Mouse (Mus musculus) gastrocnemius, adult 2 months (tissue): Measurements from ENCODE around the gene Tlk1. TPM values are rescaled to one million over a fixed set of nuclear protein-coding genes. Genes with fewer than 3 reads are reported as not detected.

Experiments
- DNase-seq: peaks from one replicate; pipeline ENCODE4 v3.0.0; 2022
- H3K27ac ChIP-seq: fragments of 200-600 bp; 2 replicates; pipeline ENCODE4 v1.8.1; 2022; ENCODE audit warnings: mild to moderate bottlenecking
- H3K4me3 ChIP-seq: fragments of 200-600 bp; 2 replicates; pipeline ENCODE4 v1.8.1; 2022; ENCODE audit warnings: mild to moderate bottlenecking, moderate library complexity
- CTCF ChIP-seq: fragments of 200-600 bp; IDR thresholded peaks from 2 replicates; pipeline ENCODE4 v1.8.1; 2022; ENCODE audit warnings: antibody characterized with exemption, mild to moderate bottlenecking, moderate library complexity
- intact Hi-C: fragments of 180-260 bp; cut with DNase I; formaldehyde crosslinking; loops from one replicate; pipeline ENCODE4 v1.15.1; 2025
- total RNA-seq, 2 experiments: library from RNA; stranded (reverse); gene quantifications; 2 replicates each; pipeline ENCODE4 v1.2.3; 2021

Gene Tlk1
- total RNA-seq, 2 experiments from 2014 or later, result 39.1 to 46.5 TPM

DNA sequence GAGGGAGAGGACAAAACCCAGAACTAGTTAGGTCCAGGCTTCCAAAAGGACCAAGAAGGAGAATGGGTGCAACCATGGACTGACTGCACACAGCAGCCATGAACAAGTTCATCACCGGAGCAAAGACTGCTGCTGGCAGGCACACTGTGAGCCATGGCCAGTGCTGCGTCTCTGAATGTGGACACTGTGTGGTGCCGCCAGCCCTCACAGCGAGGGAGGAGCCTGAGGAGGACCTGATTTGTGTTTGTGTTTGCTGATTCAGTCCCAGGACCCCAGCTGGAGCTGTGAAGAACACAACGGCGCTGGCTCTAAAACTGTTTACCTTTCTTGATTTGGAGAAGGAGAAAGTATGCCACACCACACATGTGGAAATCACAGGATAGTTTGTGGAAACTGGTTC lies 22.9 kb downstream of the Tlk1 start:
- peak overlapping the region; percentile 32; the same call in 1 of the 2 replicates for H3K27ac ChIP-seq
- intact Hi-C loops, result no loop called here
- H3K4me3 ChIP-seq, result no peak overlapping the region
- peak; percentile 57 for DNase-seq
- no peak for TF ChIP-seq CTCF

DNA sequence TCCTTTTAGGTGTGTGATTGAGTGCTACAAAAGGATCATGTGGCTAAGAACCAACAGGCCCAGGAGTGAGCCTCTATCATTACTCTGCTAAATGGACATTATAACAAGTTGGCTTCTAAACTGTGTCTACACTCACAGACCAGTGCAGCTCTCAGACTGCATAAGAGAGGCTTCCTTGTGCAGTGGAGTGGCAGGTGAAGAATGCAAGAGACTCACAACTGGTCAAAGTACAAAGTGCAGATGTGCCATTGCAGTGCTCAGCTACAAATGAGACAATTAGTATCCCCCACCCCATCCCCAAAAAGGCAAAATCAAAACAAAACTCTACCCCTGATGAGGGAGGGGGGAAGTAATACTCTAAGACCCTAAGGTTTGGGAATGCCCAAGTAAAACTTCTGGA lies 24.0 kb downstream of the Tlk1 start:
- no peak overlapping the region for H3K27ac ChIP-seq
- no peak for TF ChIP-seq CTCF
- no peak overlapping the region for H3K4me3 ChIP-seq
- DNase-seq, result no peak
- intact Hi-C loops, result no loop called here

DNA sequence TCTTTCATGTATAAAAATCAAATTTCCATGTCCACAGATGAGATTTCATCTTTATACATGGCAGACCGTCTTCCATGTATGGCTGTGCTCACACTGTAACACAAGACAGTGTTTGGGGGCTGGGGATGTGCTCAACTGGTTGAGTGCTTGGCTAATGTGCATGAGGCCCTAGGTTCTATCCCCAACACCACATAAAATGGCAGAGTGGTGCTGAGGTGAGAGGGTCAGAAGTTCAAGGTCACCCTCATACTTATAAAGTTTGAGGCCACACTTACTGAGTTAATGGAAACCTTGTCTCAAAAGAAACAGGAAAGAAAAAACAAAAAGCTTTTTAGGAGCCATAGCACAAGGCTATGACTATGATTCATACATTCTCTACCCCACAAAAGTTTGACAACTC lies 25.1 kb downstream of the Tlk1 start:
- DNase-seq, result no peak
- H3K27ac ChIP-seq, result no peak overlapping the region
- H3K4me3 ChIP-seq, result no peak overlapping the region
- no peak for TF ChIP-seq CTCF
- intact Hi-C loops, result no loop called here

DNA sequence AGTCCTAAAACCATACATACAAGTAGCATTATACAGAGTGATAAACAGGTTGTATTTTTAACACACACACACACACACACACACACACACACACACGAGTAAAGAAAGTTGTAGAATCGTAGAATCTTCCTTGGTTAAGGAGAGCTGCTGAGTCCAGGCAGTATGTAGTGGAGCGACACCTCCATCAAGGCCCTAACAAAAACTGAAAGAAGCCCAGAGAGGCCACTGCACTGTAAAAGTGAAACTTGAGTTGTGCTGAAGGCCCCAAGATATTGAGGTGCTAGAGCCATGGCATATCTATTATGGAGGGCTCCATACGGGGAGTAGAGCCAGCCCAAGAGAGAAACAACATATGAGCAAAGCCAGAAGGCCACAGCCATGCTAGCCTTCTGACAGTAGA lies 32.3 kb downstream of the Tlk1 start:
- no peak for TF ChIP-seq CTCF
- DNase-seq, result no peak
- no peak overlapping the region for H3K4me3 ChIP-seq
- intact Hi-C loops, result no loop called here
- H3K27ac ChIP-seq, result no peak overlapping the region

DNA sequence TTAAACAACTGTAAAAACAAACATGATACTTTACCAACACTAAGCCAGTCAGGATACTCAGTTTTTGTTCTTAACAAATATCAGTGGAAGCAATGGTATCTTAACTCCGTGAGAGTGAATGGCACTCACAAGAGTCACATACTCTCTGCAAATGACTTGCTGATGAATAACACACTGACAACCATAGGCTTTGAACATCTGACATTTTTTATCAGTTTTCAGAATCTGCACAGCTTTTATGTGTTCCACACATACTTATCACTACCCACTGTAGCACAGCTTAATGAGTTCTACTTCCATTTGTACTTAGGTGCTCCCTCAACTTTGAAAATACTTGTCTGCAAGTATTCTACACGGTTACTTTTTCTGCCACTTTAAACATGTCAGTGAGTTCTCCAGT lies 35.3 kb downstream of the Tlk1 start:
- intact Hi-C loops, result no loop called here
- no peak overlapping the region for H3K4me3 ChIP-seq
- no peak overlapping the region for H3K27ac ChIP-seq
- TF ChIP-seq CTCF, result no peak
- DNase-seq, result no peak

DNA sequence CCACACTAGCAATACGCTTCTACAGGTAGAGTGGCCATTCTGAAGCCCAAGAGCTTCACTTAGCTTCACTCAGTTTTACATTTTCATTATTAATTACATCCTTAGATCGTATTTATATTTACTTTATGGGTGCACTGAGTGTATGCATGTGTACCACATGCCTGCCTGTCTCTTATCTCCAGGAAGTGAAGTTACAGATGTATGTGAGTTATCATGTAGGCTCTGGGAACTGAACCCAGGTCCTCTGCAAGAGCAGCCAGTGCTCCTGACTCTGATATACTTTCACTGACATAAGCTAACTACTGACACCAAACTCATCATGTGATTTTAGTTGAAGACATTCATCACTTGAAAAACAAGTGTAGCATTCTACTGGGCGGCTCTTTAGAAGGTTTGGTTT lies 36.2 kb downstream of the Tlk1 start:
- no peak for DNase-seq
- Histone ChIP-seq H3K27ac (no peak overlapping the region), H3K4me3 (no peak overlapping the region)
- intact Hi-C loops, result no loop called here
- TF ChIP-seq CTCF, result no peak

DNA sequence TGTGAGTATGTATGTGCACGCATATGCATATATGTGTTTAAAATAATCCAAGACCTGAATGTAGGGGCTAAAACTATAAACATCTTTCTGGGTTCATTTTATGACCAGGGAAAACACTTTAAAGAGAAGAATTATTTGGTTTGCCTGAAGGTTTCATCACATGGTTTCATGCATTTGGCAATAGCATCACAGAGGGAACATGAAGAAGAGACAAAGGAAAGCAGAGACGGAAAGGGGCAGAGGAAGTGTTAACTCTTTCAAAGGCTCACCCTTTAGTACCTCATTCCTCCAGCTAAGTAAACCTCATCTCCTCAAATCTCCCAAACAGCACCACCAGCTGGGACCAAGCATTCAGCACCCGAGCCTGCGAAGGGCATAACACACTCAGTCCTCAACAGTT lies 41.1 kb downstream of the Tlk1 start:
- intact Hi-C loops, result no loop called here
- TF ChIP-seq CTCF, result no peak

DNA sequence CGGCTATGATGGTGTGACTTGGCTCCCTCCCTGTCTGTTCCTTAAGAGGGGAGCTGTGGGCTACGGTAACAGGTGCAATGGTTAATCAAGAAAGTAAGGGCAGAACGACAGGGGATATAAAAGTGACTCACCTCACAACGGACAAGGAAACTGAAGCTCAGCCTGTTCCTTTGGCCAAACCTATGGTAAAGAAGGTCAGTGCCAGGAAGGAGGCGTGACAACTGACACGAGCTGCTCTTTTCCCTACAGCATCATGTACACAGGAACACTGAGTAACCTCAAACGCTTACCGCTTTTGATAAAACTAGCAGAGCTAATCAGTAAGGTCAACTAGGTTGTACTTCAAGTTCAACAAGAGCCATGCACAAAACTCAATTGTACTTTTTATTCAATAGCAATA lies 42.0 kb downstream of the Tlk1 start:
- TF ChIP-seq CTCF, result no peak
- no peak overlapping the region for H3K4me3 ChIP-seq
- intact Hi-C loops, result no loop called here
- H3K27ac ChIP-seq, result no peak overlapping the region
- no peak for DNase-seq

More for the DNA sequence above, 41.1 kb downstream of the Tlk1 start:
- DNase-seq, result no peak
- H3K4me3 ChIP-seq, result no peak overlapping the region
- H3K27ac ChIP-seq, result no peak overlapping the region

DNA sequence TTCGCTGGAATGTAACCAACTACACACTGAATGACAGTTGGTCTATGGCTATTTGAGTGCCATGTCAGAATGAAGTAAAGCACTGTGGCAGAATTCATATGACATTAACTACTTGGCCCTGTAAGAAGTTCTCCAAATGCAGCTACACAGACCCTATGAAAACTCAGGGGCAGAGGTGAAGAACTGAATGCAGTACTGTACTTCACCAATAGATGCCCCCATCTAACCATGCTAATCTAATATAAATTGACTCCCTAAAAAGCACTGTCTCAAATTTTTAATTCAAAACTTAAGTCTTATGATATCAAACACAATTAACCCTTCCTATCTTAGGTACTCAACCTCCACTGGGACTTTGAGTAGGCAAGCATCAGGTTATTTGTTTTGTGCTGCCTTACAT lies 45.9 kb downstream of the Tlk1 start:
- no peak overlapping the region for H3K27ac ChIP-seq
- intact Hi-C loops, result loop anchor here (2.0 kb wide), 2 partner anchors 45 to 261 kb away; partner anchors contain the start of gene Tlk1
- DNase-seq, result no peak
- no peak overlapping the region for H3K4me3 ChIP-seq
- peak; percentile 90 for TF ChIP-seq CTCF

DNA sequence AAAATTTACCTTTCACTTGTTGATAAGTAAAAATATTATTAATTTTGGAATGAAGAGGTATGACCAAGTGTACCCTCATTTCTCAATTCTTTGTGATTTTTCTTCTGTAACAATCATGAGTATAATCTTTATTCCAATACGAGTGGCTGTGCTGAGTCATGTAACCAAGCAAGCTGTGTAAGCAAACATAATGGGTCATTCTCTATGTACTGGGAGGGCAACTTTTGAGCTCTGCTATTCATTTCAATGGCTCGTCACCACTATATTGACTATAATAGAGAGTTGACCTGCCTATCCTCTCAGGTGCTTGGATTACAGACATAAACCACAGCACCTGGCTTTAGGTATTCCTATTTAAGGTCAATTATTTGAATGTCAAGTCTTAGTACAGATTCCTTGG lies 48.8 kb downstream of the Tlk1 start:
- intact Hi-C loops, result no loop called here
- H3K27ac ChIP-seq, result no peak overlapping the region
- DNase-seq, result no peak
- no peak for TF ChIP-seq CTCF
- no peak overlapping the region for H3K4me3 ChIP-seq

DNA sequence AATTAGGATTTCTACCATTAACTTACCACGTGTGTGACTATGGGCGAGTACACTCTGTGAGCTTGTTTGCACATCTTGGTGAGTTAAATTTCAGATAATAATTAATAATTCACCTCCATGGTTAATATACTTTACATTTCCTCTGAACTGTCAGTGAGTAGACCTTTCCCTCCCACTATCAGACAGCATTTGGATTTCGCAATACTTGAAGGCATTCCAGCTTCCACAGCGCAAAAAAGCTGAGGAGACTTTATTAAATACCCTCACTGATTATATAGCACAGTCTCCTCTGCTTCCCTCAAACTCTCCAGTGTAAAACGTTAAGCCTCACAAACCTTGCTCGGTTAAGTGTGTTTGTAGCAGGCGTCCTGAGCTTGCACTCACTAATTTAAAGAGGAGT lies 60.8 kb downstream of the Tlk1 start:
- peak; percentile 31 for DNase-seq
- no peak for TF ChIP-seq CTCF
- Histone ChIP-seq H3K27ac (no peak overlapping the region; the same call in 1 of the 2 replicates), H3K4me3 (no peak overlapping the region)
- intact Hi-C loops, result no loop called here

DNA sequence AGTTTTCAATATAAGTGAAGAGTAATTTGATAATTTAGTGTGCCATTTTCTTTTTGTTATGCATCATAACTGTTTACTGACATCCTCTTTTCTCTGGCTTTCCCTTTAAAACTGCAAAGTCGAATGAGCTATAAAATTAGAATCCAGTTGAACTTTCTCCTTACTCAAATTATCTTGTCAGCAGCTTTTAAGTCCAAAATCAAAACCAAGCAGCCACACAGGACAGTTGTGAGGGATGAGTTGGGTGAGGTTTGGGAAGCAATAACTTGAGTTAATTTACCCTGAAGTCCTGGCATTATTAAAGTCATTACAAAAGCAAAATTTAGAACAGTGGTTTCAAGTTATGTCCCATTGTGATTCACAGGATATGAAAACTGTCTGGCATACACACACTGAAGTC lies 62.8 kb downstream of the Tlk1 start:
- no peak for TF ChIP-seq CTCF
- Histone ChIP-seq H3K27ac (0 out of 2 replicates have a peak overlapping the region, but pooled peaks have one; percentile 6), H3K4me3 (no peak overlapping the region)
- intact Hi-C loops, result no loop called here
- DNase-seq, result no peak

DNA sequence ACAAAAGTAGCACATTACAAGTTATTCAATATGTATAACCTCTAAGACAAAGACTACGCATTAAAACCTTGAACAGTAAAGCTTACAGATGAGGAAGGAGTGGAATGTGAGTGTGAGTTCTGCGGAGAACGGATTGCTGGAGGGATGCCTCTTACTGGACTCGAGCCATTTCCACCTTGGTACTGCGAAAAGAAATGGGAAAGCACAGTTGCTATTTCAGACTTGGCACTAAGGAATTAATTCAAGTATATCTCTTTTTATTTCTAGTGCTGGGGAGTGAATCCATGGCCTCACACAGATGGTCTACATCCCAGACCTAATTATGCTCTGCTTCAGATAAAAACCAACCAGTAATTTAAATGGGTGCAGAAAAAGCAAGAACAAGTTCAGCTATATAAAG lies 73.4 kb downstream of the Tlk1 start:
- no peak for TF ChIP-seq CTCF
- DNase-seq, result no peak
- intact Hi-C loops, result no loop called here

DNA sequence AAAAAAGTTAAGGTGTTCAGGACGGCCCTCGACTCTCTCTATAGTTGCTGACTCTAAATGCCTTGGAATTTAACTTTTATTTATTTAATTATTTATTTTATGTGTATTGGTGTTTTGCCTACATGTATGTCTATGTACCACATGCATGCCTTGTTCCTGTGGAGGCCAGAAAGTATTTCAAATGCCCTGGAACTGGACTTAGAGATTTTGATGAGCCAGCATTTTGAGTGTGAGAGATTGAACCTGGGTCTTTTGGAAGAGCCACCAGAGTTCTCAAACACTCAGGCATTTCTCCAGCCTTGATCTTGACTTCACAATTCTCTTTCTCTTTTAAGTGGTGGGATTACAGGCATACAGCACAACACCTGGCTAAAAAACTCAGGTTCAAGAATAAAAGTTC lies 73.9 kb downstream of the Tlk1 start:
- no peak overlapping the region for H3K4me3 ChIP-seq
- DNase-seq, result no peak
- intact Hi-C loops, result no loop called here
- TF ChIP-seq CTCF, result no peak
- no peak overlapping the region for H3K27ac ChIP-seq

More for the DNA sequence above, 73.4 kb downstream of the Tlk1 start:
- H3K4me3 ChIP-seq, result no peak overlapping the region
- no peak overlapping the region for H3K27ac ChIP-seq

DNA sequence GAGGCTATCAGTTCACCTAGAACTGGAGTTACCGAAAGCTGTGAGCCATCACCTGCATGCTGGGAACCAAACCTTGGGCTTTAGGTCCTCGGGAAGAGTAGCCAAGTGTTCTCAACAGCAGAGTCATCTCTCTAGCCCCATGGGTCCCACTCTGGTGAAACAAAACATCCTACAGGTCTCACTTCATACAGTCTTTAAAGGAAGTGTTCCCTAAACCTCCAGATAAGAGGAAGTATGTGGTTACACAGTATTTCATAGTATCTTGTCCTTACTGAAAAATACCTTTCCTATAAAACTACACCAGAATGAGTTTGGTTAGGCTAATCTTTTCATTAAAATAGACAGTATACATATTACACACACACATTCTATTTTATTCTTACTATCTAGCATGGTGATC lies 82.9 kb downstream of the Tlk1 start:
- DNase-seq, result no peak
- Histone ChIP-seq H3K27ac (no peak overlapping the region), H3K4me3 (no peak overlapping the region)
- no peak for TF ChIP-seq CTCF
- intact Hi-C loops, result no loop called here
